ENCODE assay signal across 13 mouse cellular contexts in genomic region chr2:31924811-31925210, GRCm38 (mm10). TPM values are rescaled to one million over a fixed set of nuclear protein-coding genes. Genes with fewer than 3 reads are reported as not detected.
DNase-seq lines count a peak whose midpoint lies in the region; ATAC-seq lines count a peak whose summit lies in the region.
"Had no signal": no experiment of that assay in that cellular context is flagged by ENCODE, and none has a peak within 500 bp of the region (broad histone marks: within the 10 kb centered on the region; RNA-seq: fewer than 3 reads in every experiment).

No protein-coding gene starts in this region.

- no peak overlapping the region for H3K27ac ChIP-seq in kidney, embryonic 16.5 days (ENCODE audit: low read length)
- no peak overlapping the region for H3K27ac ChIP-seq in intestine, embryonic 16.5 days (ENCODE audit: low read length)
- H3K27ac ChIP-seq: hindbrain, postnatal 0 days; limb, embryonic 13.5 days had no signal

- no peaks in the 10 kb centered on the region for H3K4me1 ChIP-seq in kidney, embryonic 16.5 days (ENCODE audit: insufficient read depth, low read length)
- H3K4me1 ChIP-seq in intestine, embryonic 16.5 days (ENCODE audit: control insufficient read depth, insufficient read depth, low read length): no peaks in the 10 kb centered on the region
- H3K4me1 ChIP-seq: limb, embryonic 13.5 days had no signal

- no peak overlapping the region for H3K4me3 ChIP-seq in kidney, embryonic 16.5 days (ENCODE audit: low read length)
- H3K4me3 ChIP-seq in intestine, embryonic 16.5 days (ENCODE audit: low read length): no peak overlapping the region
- H3K4me3 ChIP-seq: limb, embryonic 13.5 days had no signal

- H3K9me3 ChIP-seq in kidney, embryonic 16.5 days (ENCODE audit: low read length): no peaks in the 10 kb centered on the region
- no peaks in the 10 kb centered on the region for H3K9me3 ChIP-seq in intestine, embryonic 16.5 days (ENCODE audit: control insufficient read depth, low read length)
- H3K9me3 ChIP-seq: limb, embryonic 13.5 days had no signal

- 25% methylated on average over 9 of the region's 9 CpGs for WGBS in kidney, embryonic 16.5 days
- WGBS in intestine, embryonic 16.5 days: 25% methylated on average over 9 of the region's 9 CpGs

- H3K4me2 ChIP-seq in kidney, embryonic 16.5 days (replicated peaks; ENCODE audit: low read depth, low read length): no peak overlapping the region
- no peak overlapping the region for H3K4me2 ChIP-seq in intestine, embryonic 16.5 days (ENCODE audit: low read depth, low read length)
- H3K4me2 ChIP-seq: limb, embryonic 13.5 days had no signal

- no peaks in the 10 kb centered on the region for H3K27me3 ChIP-seq in kidney, embryonic 16.5 days (ENCODE audit: insufficient read depth, low read length)
- no peaks in the 10 kb centered on the region for H3K27me3 ChIP-seq in intestine, embryonic 16.5 days (replicated peaks; ENCODE audit: control insufficient read depth, insufficient read depth, low read length)

- no peak for ATAC-seq in kidney, embryonic 16.5 days (ENCODE audit: low FRiP score, low TSS enrichment)
- no peak for ATAC-seq in intestine, embryonic 16.5 days
- ATAC-seq: hindbrain, postnatal 0 days had no signal

- no peak overlapping the region for H3K9ac ChIP-seq in kidney, embryonic 16.5 days (replicated peaks; ENCODE audit: low read length)
- H3K9ac ChIP-seq in intestine, embryonic 16.5 days (ENCODE audit: low read depth, low read length): no peak overlapping the region
- H3K9ac ChIP-seq: limb, embryonic 13.5 days had no signal

- no peaks in the 10 kb centered on the region for H3K36me3 ChIP-seq in kidney, embryonic 16.5 days (ENCODE audit: insufficient read depth, low read length)
- H3K36me3 ChIP-seq in intestine, embryonic 16.5 days (ENCODE audit: control insufficient read depth, insufficient read depth, low read length): no peaks in the 10 kb centered on the region
- H3K36me3 ChIP-seq: limb, embryonic 13.5 days had no signal

- peak; percentile 94 for DNase-seq in kidney, adult 11 months
- DNase-seq in cerebellum, adult 9-11 months: peak; percentile 24
- peak; percentile 34 for DNase-seq in gonadal fat pad, adult 2 months (ENCODE audit: low read depth)
- peak; percentile 51 for DNase-seq in lung, postnatal 14 days
- DNase-seq in right cerebral cortex, postnatal 10 days (ENCODE audit: low spot score in 2 of 2): no peak
- DNase-seq in spleen, postnatal 14 days (ENCODE audit: low spot score in 2 of 2): no peak
- DNase-seq: gastrocnemius, postnatal 25 days; right cerebral cortex, postnatal 25 days; thymus, postnatal 14 days had no signal

RNA-seq across cellular contexts. Expression of gene Aif1l, which starts 25.1 kb away (rescaled TPM):
- polyA plus RNA-seq in kidney, embryonic 16.5 days (2015; fragmentation: Nextera tagmentation; extraction: Ambion mirVana): 90.4 and 101 TPM in 2 replicates
- 3.6 and 4.0 TPM in 2 replicates for polyA plus RNA-seq in gonadal fat pad, adult 2 months (2012; rRNA removed)
- polyA plus RNA-seq in intestine, embryonic 16.5 days (2015; fragmentation: Nextera tagmentation; extraction: Ambion mirVana): 9.9 and 10.9 TPM in 2 replicates

RNA-seq across cellular contexts. Expression of gene Lamc3, which starts 37.7 kb away (rescaled TPM):
- 4.1 and 4.7 TPM in 2 replicates for polyA plus RNA-seq in kidney, embryonic 16.5 days (2015; fragmentation: Nextera tagmentation; extraction: Ambion mirVana)
- polyA plus RNA-seq in gonadal fat pad, adult 2 months (2012; rRNA removed): 19.5 and 32.9 TPM in 2 replicates
- polyA plus RNA-seq in intestine, embryonic 16.5 days (2015; fragmentation: Nextera tagmentation; extraction: Ambion mirVana): 0.44 and 0.83 TPM in 2 replicates

RNA-seq across cellular contexts. Expression of gene Nup214, which starts 49.4 kb away (rescaled TPM):
- polyA plus RNA-seq in kidney, embryonic 16.5 days (2015; fragmentation: Nextera tagmentation; extraction: Ambion mirVana): 70.2 and 94.1 TPM in 2 replicates
- 26.8 and 30.6 TPM in 2 replicates for polyA plus RNA-seq in gonadal fat pad, adult 2 months (2012; rRNA removed)
- polyA plus RNA-seq in intestine, embryonic 16.5 days (2015; fragmentation: Nextera tagmentation; extraction: Ambion mirVana): 61.4 and 71.9 TPM in 2 replicates

Comparison
In these comparisons a context has a peak if more than half of its experiments do, and no peak if none do; other contexts are left out.
1. DNase-seq: peak in kidney, adult 11 months (single experiment), cerebellum, adult 9-11 months (single experiment), gonadal fat pad, adult 2 months (single experiment) and lung, postnatal 14 days (single experiment); none in right cerebral cortex, postnatal 10 days (0 of 2) and spleen, postnatal 14 days (0 of 2).